ENCODE assay signal across 8 mouse cellular contexts in the genomic region with DNA sequence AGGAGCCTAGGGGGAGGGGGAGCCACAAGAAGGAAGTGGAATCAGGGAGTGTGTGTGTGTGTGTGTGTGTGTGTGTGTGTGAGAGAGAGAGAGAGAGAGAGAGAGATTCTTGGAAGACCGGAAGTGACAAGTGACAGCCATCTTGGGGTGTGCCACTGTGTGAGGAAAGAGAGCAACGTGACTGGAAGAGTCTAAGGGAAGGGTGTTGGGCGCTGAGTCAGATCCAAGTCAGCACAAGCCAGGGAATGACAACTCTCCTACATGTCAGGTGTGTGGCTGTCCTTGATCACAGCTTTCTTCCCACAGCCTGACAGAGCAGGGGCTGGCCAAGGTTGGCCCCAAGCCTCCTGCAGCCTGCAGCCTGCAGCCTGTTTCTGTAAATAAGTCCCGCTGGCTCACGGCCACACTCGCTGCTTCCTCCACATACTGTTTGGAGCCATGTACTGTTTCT. TPM values are rescaled to one million over a fixed set of nuclear protein-coding genes. Genes with fewer than 3 reads are reported as not detected.
A peak's percentile ranks its signal among the peaks of the same experiment; 100 is the strongest.
DNase-seq lines count a peak whose midpoint lies in the region; ATAC-seq and TF ChIP-seq lines count a peak whose summit lies in the region.
"Had no signal": no experiment of that assay in that cellular context is flagged by ENCODE, and none has a peak within 500 bp of the region (broad histone marks: within the 10 kb centered on the region; RNA-seq: fewer than 3 reads in every experiment).

No protein-coding gene starts in this region.

- TF ChIP-seq POLR2A in small intestine, adult 2 months (IDR thresholded peaks at IDR 0.05; ENCODE audit: low read depth, low read length): no peak

- DNase-seq in right cerebral cortex, adult 18-20 months: peak; percentile 69
- DNase-seq in right cerebral cortex, postnatal 25 days: no peak
- DNase-seq in heart, adult 8-10 months (ENCODE audit: low spot score): peak; percentile 65
- peak; percentile 62 for DNase-seq in kidney, postnatal 14 days
- no peak for DNase-seq in layer of hippocampus, adult 9-11 months

- H3K27me3 ChIP-seq in small intestine, adult 2 months (ENCODE audit: control insufficient read depth, insufficient read depth, low read length): no peaks in the 10 kb centered on the region
- H3K27me3 ChIP-seq in neural tube, embryonic 15.5 days (replicated peaks): peaks cover 9% of the 10 kb centered on the region

- H3K4me1 ChIP-seq in small intestine, adult 2 months (ENCODE audit: control insufficient read depth, insufficient read depth, insufficient read length, low read length): peaks cover 15% of the 10 kb centered on the region
- H3K4me1 ChIP-seq in neural tube, embryonic 15.5 days: peaks cover 30% of the 10 kb centered on the region

- H3K27ac ChIP-seq in small intestine, adult 2 months (ENCODE audit: insufficient read depth, low read depth, low read length): peak overlapping the region; percentile 71
- no peak overlapping the region for H3K27ac ChIP-seq in neural tube, embryonic 15.5 days (replicated peaks)

- H3K36me3 ChIP-seq in small intestine, adult 2 months (ENCODE audit: control insufficient read depth, insufficient read depth, low read length): no peaks in the 10 kb centered on the region
- H3K36me3 ChIP-seq in neural tube, embryonic 15.5 days: no peaks in the 10 kb centered on the region
- H3K36me3 ChIP-seq: neural tube, embryonic 13.5 days had no signal

- H3K9ac ChIP-seq in neural tube, embryonic 15.5 days (replicated peaks): no peak overlapping the region

- H3K4me3 ChIP-seq in small intestine, adult 2 months (ENCODE audit: low read depth, low read length): no peak overlapping the region
- no peak overlapping the region for H3K4me3 ChIP-seq in neural tube, embryonic 15.5 days (replicated peaks)

- H3K9me3 ChIP-seq in neural tube, embryonic 15.5 days (replicated peaks): no peaks in the 10 kb centered on the region
- H3K9me3 ChIP-seq: neural tube, embryonic 13.5 days had no signal

- TF ChIP-seq CTCF in small intestine, adult 2 months (IDR thresholded peaks at IDR 0.05; ENCODE audit: extremely low read depth, insufficient read length, insufficient replicate concordance, low read depth, low read length): no peak

- ATAC-seq in neural tube, embryonic 15.5 days (ENCODE audit: low FRiP score): no peak

- no peak overlapping the region for H3K4me2 ChIP-seq in neural tube, embryonic 15.5 days

- WGBS in small intestine, adult 2 months: 31% methylated on average over 6 of the region's 6 CpGs
- 66% methylated on average over 6 of the region's 6 CpGs for WGBS in neural tube, embryonic 15.5 days

RNA-seq across cellular contexts. Expression of a gene that starts 13.1 kb away (rescaled TPM):
- 10 to 100 TPM; 56.7 to 62.0 (median 58.8) TPM for total RNA-seq in heart, adult 8-10 months (2022)
- polyA plus RNA-seq in small intestine, adult 2 months (2012; rRNA removed): 43.6 and 72.4 TPM in 2 replicates
- 30.2 and 33.2 TPM in 2 replicates for polyA plus RNA-seq in neural tube, embryonic 15.5 days (2015; fragmentation: Nextera tagmentation; extraction: Ambion mirVana)

RNA-seq across cellular contexts. Expression of a gene that starts 19.0 kb away (rescaled TPM):
- 10 to 100 TPM; 17.5 to 24.9 (median 23.9) TPM for total RNA-seq in heart, adult 8-10 months (2022)
- polyA plus RNA-seq in small intestine, adult 2 months (2012; rRNA removed): 20.8 and 24.4 TPM in 2 replicates
- 0.88 and 1.8 TPM in 2 replicates for polyA plus RNA-seq in neural tube, embryonic 15.5 days (2015; fragmentation: Nextera tagmentation; extraction: Ambion mirVana)

RNA-seq across cellular contexts. Expression of a gene that starts 25.2 kb away (rescaled TPM):
- total RNA-seq in heart, adult 8-10 months (2022): 10 to 100 TPM; 10.1 to 12.8 (median 11.9) TPM
- 21.8 and 33.2 TPM in 2 replicates for polyA plus RNA-seq in small intestine, adult 2 months (2012; rRNA removed)
- 42.9 and 46.9 TPM in 2 replicates for polyA plus RNA-seq in neural tube, embryonic 15.5 days (2015; fragmentation: Nextera tagmentation; extraction: Ambion mirVana)

RNA-seq across cellular contexts. Expression of a gene that starts 30.9 kb away (rescaled TPM):
- total RNA-seq in heart, adult 8-10 months (2022): not detected
- polyA plus RNA-seq in small intestine, adult 2 months (2012; rRNA removed): 0.23 and 0.25 TPM in 2 replicates
- 73.9 and 97.4 TPM in 2 replicates for polyA plus RNA-seq in neural tube, embryonic 15.5 days (2015; fragmentation: Nextera tagmentation; extraction: Ambion mirVana)

RNA-seq across cellular contexts. Expression of a gene that starts 46.9 kb away (rescaled TPM):
- 10 to 100 TPM; 17.5 to 20.4 (median 19.3) TPM for total RNA-seq in heart, adult 8-10 months (2022)
- 31.7 and 64.7 TPM in 2 replicates for polyA plus RNA-seq in small intestine, adult 2 months (2012; rRNA removed)
- polyA plus RNA-seq in neural tube, embryonic 15.5 days (2015; fragmentation: Nextera tagmentation; extraction: Ambion mirVana): 36.8 and 55.4 TPM in 2 replicates

Comparison
In these comparisons a context has a peak if more than half of its experiments do, and no peak if none do; other contexts are left out.
1. DNase-seq: peak in right cerebral cortex, adult 18-20 months (single experiment), heart, adult 8-10 months (single experiment) and kidney, postnatal 14 days (single experiment); none in right cerebral cortex, postnatal 25 days (single experiment) and layer of hippocampus, adult 9-11 months (single experiment).